Mouse (Mus musculus) CD8-positive naive resting alpha-beta T cell, adult 57 days (primary cell): ENCODE results near the gene Ifna5. TPM values are rescaled to one million over a fixed set of nuclear protein-coding genes. Genes with fewer than 3 reads are reported as not detected.

ENCODE experiments used
- total RNA-seq: library from RNA; stranded (reverse); gene quantifications from one replicate; pipeline ENCODE4 v1.2.4, GENCODE M21; 2023

The Ifna5 gene
- total RNA-seq, result not detected

GRCm38 (mm10) chr4:88835225-88835624 is at the start of gene Ifna5:
Ifna5 (plus strand) TSS chr4:88835525.

GRCm38 (mm10) chr4:88788402-88788801 is 46.9 kb upstream of the Ifna5 start, which contains the start of gene Gm13277:
Gm13277 (plus strand) TSS chr4:88788632.

GRCm38 (mm10) chr4:88791250-88791649 is 44.1 kb upstream of the Ifna5 start, which contains the start of gene Gm13278:
Gm13278 (plus strand) TSS chr4:88791550.

GRCm38 (mm10) chr4:88793936-88794675 is 41.2 kb upstream of the Ifna5 start, which contains the start of gene Gm13275:
Gm13275 (plus strand) TSS chr4:88794487.

GRCm38 (mm10) chr4:88797097-88797496 is 38.2 kb upstream of the Ifna5 start, which contains the start of gene Gm13279:
Gm13279 (plus strand) TSS chr4:88797397.

GRCm38 (mm10) chr4:88799365-88799764 is 36.0 kb upstream of the Ifna5 start, which contains the start of gene Gm13285:
Gm13285 (plus strand) TSS chr4:88799665.

GRCm38 (mm10) chr4:88802954-88803353 is 32.4 kb upstream of the Ifna5 start, which contains the start of gene Gm13287:
Gm13287 (plus strand) TSS chr4:88803254.

GRCm38 (mm10) chr4:88805231-88805630 is 30.1 kb upstream of the Ifna5 start, which contains the start of gene Gm13288:
Gm13288 (plus strand) TSS chr4:88805531.

GRCm38 (mm10) chr4:88815928-88816327 is 19.4 kb upstream of the Ifna5 start, which contains the start of gene Ifna7:
Ifna7 (plus strand) TSS chr4:88816228.

GRCm38 (mm10) chr4:88819659-88820058 is 15.7 kb upstream of the Ifna5 start, which contains the start of gene Ifna11:
Ifna11 (plus strand) TSS chr4:88819959.

GRCm38 (mm10) chr4:88827116-88827515 is 8.2 kb upstream of the Ifna5 start, which contains the start of gene Ifna6:
Ifna6 (plus strand) TSS chr4:88827416.

GRCm38 (mm10) chr4:88841438-88841911 is 6.2 kb downstream of the Ifna5 start, which contains the start of gene Ifna4:
Ifna4 (plus strand) TSS chr4:88841861.

GRCm38 (mm10) chr4:88849698-88850097 is 14.4 kb downstream of the Ifna5 start, which contains the start of gene Ifna1:
Ifna1 (plus strand) TSS chr4:88850087.

GRCm38 (mm10) chr4:88880101-88880500 is 44.8 kb downstream of the Ifna5 start, which contains the start of gene Ifne:
Ifne (minus strand) TSS chr4:88880201.

Other genes with a start within 250 kb of the Ifna5 start
- not detected for gene Ifna9, start 243.1 kb upstream of the Ifna5 start, total RNA-seq
- not detected for gene Ifna12, start 232.1 kb upstream of the Ifna5 start, total RNA-seq
- gene C87499, start 201.1 kb upstream of the Ifna5 start, total RNA-seq, result not detected
- gene Ifna13, start 191.1 kb upstream of the Ifna5 start, total RNA-seq, result not detected
- not detected for gene Ifna16, start 158.6 kb upstream of the Ifna5 start, total RNA-seq
- not detected for gene Ifna2, start 151.6 kb upstream of the Ifna5 start, total RNA-seq
- not detected for gene Ifnab, start 144.2 kb upstream of the Ifna5 start, total RNA-seq
- gene Gm26566, start 113.7 kb upstream of the Ifna5 start, total RNA-seq, result 1.4 TPM
- gene Klhl9, start 113.1 kb upstream of the Ifna5 start, total RNA-seq, result 38.7 TPM
- not detected for gene Gm13271, start 80.7 kb upstream of the Ifna5 start, total RNA-seq
- gene Gm13283, start 75.4 kb upstream of the Ifna5 start, total RNA-seq, result not detected
- gene Gm13290, start 61.7 kb upstream of the Ifna5 start, total RNA-seq, result not detected
- gene Gm13289, start 58.6 kb upstream of the Ifna5 start, total RNA-seq, result not detected
- not detected for gene Gm13272, start 55.7 kb upstream of the Ifna5 start, total RNA-seq
- not detected for gene Ifnz, start 53.4 kb upstream of the Ifna5 start, total RNA-seq
- gene Gm13276, start 49.8 kb upstream of the Ifna5 start, total RNA-seq, result not detected
- not detected for gene Gm13277, start 46.9 kb upstream of the Ifna5 start, total RNA-seq
- gene Gm13278, start 44.0 kb upstream of the Ifna5 start, total RNA-seq, result not detected
- not detected for gene Gm13275, start 41.0 kb upstream of the Ifna5 start, total RNA-seq
- gene Gm13279, start 38.1 kb upstream of the Ifna5 start, total RNA-seq, result not detected
- not detected for gene Gm13285, start 35.9 kb upstream of the Ifna5 start, total RNA-seq
- gene Gm13287, start 32.3 kb upstream of the Ifna5 start, total RNA-seq, result not detected
- gene Gm13288, start 30.0 kb upstream of the Ifna5 start, total RNA-seq, result not detected
- gene Ifna7, start 19.3 kb upstream of the Ifna5 start, total RNA-seq, result not detected
- not detected for gene Ifna11, start 15.6 kb upstream of the Ifna5 start, total RNA-seq
- gene Ifna6, start 8.1 kb upstream of the Ifna5 start, total RNA-seq, result not detected
- gene Ifna4, start 6.3 kb downstream of the Ifna5 start, total RNA-seq, result not detected
- not detected for gene Ifna1, start 14.6 kb downstream of the Ifna5 start, total RNA-seq
- not detected for gene Ifne, start 44.7 kb downstream of the Ifna5 start, total RNA-seq